Mouse (Mus musculus): Measurements from ENCODE around the gene Mrm3.
"Not testable (repeated sequence)": the region's sequence is repeated elsewhere in the genome, so short reads cannot be mapped to it uniquely, and the experiment has no call there.

Mrm3 gene

DNA sequence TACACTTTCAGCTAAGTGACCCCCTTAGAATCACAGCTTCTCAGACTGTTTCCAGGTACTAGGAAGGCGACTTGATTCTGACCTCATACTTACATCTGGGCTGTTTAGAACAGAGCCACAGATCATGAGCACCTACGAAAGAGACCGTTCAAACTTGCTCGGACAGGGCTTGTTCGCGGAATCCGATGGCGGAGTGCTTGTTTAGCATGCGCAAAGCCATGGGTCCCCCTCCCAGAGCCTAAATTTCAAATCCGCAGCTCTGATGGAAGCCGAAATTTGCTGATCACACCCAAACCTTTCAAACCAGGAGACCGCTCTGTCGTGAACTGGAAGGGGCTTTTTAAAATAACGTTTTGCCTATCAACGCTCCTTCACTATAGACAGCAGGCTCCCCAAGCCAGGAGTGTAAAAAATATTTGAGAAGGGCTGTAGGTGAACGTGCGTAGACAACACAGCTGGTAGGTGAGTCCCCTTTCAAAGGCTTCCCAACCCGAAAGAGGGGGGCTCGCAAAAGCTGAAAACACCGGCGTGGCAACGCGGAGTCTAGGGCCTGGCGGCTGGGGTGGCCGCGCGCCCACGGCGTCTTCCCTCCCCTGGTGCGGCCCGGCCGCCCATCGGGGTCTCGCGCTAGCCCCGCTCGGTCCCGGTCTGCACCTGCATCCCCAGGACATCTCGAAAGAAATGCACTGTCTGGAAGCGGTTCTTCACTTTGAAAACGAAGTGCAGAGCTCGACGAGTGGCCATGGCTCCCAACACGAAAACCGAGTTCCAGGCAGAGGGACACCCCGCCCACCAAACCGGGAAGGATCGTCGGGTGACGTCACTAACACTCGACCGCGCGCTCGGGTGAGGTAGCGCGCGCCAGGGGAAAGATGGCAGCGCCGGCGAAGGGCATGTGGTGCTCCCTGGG is at the start of gene Mrm3, which contains the start of gene Glod4:
Gene Mrm3 (plus strand): TSS at position 815 of the 910 bp plus-strand sequence.
Gene Glod4 (minus strand): TSS at position 825 of the 910 bp plus-strand sequence.
- DNase-seq (ENCODE audit: low read depth) = peak; percentile 87

DNA sequence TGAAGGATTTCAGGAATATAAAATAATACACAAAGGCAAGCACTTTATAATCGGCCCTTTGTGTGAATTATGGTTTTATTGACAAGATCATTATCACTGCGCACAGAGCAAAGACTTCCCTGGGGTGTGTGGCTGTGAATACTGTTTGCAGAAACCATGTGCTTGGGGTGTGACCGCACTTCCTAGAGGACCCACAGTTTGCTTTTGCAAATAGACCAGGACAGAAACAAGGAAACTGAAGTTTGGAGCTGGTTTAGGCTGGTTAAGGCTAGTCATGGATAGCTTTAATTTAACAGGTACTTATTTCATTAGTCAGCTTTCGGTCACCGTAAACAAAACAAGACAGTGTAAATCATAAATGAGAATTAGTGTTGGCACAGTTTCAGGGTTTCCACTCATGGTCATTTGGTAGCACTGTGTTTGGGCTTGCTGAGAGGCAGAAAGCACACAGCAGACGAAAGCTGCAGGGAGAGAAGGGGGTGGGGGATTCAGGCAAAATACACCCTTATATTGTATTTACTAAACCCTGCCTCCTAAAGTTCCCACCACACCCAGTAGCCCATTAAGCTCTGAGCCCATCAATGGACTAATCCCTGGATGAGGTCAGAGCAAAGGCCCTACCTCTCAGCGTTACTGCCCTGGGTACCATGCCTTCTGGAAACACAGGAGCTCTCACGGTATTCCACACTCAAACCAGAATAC is 47.1 kb upstream of the Mrm3 start:
- peak; percentile 43 for DNase-seq (ENCODE audit: low read depth)

DNA sequence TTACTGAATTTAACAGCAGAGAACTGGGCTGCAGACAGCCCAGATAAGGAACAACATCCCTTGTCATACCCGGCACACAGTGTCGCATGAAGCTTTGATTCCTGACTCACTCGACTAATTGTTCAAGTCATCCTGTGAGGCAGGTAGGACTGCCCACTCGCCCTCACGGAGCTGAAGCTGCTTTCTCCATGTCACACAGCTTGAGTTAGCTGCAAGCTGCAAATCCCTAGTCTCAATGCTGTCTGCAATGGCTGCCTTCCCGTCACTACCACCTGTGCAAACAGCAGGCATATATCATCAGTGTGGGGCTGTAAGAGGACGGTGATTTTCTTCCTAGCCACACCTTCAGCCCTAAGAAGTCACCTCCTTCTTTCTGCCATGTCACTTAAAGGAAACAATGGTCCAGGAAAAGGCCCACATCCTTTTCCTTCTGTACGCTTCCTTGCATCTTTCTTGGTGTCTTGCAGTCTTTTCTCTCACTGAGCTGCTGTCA is 46.5 kb upstream of the Mrm3 start:
- DNase-seq (ENCODE audit: low read depth) = no peak

DNA sequence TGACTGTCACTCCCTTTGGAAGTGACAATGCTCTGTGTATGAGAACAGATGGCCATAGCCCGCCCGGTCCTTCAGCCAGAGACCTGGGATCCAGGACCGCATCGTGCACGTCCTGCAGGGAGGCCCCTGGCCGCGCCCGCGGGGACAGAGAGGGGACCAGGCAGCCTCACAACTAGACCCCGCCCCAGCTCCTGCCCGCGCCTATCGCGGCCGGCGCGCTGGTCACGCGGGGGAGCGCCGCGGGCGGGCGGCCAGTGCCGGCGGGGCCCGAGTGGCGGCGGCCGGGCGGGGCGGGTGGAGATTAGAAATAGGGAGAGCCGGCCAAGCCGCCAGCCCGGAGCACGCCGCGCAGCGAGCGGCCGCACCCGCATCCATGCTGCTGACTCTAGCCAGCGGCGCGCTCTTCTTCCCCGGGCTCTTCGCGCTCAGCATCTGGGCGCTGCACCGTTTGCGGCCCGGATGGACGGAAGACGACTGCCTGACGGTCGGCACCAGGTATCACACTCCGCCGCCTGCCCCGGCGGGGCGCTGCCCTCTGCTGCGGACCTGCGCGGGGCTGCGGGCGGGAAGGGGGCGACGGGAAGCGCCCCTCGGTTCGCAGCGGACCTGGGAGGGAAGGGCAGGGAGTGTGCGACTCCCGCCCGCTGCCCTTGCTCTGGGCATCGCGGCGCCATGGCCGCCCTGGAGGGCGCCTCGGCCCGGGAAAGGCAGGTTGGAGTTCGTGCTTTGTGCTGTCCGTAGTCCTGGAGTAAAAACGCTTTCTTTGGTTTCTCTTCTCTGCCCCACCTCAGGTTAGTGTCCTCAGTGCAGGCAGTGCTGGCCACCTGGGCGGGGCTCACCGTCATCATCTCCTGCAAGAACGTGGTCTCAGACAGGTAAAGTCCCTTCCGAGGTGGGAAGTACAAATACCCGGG is 41.5 kb upstream of the Mrm3 start:
- peak; percentile 46 for DNase-seq (ENCODE audit: low read depth)

DNA sequence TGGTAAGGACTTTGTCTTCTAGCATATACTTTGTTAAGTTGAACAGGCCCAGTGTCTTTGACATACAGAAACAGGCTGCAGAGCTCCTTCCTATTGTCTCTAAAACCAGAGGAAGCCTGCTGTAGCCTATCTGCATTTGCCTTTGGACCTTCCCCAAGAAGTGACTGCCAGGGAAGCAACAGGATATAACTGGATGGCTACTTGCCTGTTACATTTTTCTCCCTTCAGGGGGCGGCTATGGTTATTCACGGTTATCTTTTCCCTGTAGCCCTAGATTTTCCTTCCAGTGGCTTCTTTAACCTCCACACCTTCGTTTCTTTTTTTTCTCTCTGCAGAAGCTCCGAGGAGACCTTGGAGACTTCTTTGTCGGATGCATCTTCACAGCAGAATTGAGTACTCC is 36.7 kb upstream of the Mrm3 start:
- DNase-seq (ENCODE audit: low read depth) = no peak

DNA sequence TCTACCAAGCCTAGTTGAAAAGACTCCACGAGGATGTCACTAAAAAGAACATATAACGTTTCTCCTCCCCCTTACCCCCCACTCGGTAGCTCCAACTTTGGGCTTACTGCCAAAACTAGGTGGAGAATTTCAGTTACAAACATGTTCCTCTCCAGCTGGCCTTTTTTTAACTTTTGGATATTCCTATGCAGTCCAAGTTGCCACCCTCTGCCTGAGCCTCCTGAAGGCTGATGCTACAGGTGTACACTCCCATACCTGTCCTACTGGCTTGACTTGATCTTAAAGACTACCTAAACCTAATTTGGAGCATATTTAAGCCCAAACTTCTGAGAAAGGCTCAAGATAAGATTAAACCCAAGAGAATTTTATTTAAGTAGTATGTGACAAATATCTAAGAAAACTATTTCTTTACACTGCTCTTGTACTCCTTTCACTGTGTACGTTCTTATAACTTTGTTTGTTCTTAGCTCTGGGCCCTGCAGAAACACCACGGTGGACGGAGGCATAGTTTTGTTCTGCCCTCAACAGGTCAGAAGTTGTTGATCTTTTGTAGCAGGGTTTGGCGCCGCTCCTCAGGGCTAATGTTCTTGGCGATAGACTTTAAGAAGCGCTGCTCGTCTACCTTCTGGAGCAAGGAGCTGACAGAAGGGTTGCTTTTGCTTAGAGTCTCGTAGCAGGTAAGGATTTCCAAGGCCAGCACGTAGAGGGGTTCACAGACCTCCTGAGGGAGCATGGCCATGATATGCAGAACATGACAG is 33.1 kb upstream of the Mrm3 start:
- no peak for DNase-seq (ENCODE audit: low read depth)

DNA sequence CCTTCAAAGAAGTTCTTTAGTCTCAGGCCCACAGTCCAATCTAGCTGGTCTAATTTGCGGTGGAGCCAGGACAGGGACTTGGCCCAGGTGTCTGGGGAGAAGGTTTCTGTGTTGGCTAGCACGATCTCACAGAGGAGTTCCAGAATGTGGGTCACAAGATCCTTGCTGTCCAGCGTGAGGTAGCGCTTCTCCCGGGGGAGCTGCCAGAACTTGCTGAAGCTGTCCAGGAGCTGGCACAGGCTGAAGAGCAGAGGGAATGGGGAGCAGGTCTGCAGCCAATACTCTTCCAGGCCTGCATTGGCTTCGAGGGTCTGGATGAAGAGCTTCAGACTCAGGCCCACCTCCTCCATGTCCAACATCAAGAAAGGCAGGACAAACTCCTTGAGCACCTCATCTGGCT is 31.9 kb upstream of the Mrm3 start:
- not testable (repeated sequence) for DNase-seq (ENCODE audit: low read depth)

DNA sequence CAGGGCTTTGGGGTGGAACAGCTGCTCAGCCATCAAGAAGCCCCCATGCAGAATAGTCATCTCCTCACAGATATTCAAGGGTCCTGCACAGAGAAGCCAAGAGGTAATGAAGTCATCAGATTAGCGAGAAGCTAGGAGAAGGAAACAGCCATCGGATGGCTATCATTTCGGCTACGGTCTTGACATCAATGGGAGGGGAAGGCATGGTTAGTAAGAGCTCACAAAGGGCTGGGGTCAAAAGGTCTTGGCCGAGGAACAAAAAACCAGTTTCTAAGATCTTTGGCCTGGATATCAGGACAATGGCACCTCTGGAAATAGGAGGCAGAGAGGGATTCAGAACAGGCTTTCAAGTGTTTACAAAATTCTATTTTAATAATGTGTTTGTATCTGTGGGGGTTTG is 29.7 kb upstream of the Mrm3 start:
- DNase-seq (ENCODE audit: low read depth) = no peak

DNA sequence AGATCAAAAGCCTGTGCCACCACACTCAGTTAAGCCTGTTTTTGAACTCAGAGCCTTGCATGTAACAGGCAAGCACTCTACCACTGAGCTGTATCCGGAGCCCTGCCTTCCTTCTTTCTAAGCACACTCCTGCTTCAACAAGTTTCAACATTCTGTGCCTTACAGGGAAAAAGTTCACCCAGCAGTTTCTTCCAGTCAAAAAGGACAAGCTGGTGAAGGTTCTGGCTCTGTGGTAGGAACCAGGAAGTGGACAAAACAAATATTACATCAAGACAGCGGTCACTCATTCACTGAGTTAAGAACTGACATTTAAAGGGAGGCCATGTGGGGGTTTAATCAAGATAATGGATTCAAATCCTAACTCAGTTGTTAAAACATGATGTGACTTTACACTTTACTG is 28.5 kb upstream of the Mrm3 start:
- peak; percentile 61 for DNase-seq (ENCODE audit: low read depth)

DNA sequence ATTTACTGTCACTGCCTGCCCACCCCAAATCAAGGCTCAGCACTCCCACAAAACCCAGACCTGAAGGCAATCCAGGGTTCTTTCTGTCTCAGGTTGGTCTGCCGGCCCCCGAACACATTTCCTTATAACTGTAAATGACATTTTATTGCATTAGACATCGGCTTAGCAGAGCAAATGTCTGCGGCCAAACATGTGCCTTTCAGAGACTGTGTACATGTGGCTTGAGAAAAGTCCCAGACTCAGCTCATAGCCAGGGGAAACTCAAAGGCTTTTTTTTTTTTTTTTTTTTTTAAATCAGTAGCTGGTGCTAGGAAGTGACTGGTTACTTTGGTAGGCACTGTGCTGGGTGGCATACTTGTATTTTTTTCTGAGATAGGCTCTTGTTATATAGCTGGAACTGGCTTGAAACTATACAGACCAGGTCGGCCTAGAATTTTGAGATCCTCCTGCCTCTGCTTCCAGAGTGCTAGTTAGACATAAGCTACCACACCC is 27.4 kb upstream of the Mrm3 start:
- DNase-seq (ENCODE audit: low read depth) = no peak

DNA sequence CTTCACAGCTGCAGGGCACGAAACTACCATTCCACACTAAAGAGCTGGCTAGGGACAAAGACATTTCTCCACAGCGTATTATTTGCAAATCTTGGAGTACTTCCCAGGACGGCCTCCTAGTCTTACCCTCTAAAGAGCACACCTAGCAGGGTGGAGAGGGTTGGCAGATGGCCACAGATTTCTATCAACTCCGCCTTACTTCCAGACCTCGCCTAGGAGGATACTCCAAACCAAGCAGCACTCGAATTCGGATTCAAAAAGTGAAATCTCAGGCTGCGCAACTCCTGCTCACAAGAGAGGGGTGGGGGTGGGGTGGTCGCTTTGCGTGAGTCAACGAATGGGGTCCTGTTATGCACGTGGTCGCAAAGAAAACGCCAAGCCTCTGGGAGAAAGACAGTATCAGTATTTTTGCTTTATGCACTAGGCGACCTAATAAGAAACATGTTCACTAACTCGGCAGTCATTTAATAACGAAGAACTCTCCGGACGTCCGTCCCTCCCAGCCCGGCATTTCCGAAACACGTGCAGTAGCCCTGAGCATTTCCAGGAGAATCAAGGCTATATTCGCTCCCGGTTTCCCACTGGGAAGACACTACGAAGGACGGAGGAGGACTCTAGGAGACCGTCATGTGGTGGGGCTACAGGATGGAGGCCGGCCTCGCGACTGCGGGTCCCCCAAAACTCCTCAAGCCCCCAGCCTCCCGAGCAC is 26.7 kb upstream of the Mrm3 start:
- DNase-seq (ENCODE audit: low read depth) = peak; percentile 57

DNA sequence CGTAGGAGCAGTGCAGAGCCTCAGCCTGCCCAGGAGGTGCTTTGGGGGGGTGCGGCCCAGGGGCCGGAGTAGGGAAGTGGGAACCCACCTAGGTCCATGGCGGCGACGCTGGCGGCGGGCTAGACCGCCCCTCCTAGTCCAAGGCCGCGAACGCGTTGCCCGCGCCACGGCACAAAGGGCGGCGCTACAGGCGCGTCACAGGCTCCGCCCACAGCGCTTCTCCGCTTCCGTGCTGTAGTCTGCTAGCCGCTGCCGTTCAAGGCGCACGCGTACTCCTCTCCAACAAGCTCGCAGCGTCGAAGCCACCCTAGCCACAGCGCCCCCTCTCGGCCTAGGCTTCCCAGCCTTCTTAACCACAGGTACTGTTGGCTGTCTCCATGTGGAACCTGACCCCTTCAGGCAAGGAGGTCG is 26.1 kb upstream of the Mrm3 start, which contains the start of the genes Dbil5 and Gemin4:
Gene Dbil5 (plus strand): TSS at position 219 of the 411 bp plus-strand sequence.
Gene Gemin4 (minus strand): TSS at position 275 of the 411 bp plus-strand sequence.
- DNase-seq (ENCODE audit: low read depth) = peak; percentile 98

DNA sequence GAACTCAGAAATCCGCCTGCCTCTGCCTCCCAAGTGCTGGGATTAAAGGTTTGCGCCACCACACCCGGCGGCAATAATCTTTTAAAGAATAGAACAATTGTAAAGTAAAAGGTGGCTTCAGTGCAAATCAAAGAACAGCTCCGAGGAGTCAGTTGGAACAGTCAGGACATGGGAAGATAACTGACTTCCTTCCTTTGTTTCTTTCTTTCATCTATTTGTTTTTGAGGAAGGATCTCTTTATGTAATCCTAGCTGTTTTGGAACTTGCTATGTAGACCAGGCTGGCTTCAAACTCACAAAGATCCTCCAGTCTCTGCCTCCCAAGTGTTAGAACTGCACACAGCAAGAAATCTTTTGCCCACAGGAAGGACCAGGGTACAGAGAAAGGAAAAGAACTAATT is 18.9 kb upstream of the Mrm3 start:
- no peak for DNase-seq (ENCODE audit: low read depth)

DNA sequence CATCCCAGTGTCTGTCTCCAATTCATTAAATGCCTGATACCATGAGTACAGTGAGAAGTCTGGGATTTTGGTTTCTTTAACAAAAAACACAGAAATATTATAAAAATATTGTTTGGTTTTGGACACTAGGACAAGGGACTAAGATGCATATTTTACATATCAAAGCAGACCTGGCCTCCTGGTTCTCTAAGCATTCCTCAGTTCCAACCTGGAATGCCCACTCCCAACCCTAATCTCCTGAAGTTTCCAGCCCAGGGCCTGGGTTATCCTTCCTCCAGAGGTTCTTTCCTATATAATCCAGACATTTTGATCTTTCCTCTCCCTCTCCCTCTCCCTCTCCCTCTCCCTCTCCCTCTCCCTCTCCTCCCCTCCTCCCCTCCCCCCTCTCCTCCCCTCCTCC is 18.5 kb upstream of the Mrm3 start:
- DNase-seq (ENCODE audit: low read depth) = no peak

DNA sequence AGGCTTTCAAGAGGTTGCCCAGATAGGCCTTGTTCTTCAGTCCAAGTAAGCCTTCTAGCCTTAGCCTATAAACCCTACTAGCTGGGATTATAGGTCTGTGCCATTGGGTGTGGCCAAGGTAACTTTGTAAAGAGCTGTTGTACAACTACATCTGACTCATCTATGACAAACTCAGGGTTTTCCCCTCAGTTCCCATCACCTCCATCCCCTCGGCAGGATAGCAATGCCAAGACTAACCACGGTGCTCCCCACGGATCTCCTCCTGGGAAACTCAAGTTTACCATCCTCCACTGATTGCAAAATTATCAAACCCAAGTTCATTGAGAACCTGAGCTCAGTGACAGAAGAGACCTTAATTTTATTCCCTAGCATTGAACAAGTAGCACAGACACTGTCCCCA is 7.4 kb upstream of the Mrm3 start:
- no peak for DNase-seq (ENCODE audit: low read depth)

DNA sequence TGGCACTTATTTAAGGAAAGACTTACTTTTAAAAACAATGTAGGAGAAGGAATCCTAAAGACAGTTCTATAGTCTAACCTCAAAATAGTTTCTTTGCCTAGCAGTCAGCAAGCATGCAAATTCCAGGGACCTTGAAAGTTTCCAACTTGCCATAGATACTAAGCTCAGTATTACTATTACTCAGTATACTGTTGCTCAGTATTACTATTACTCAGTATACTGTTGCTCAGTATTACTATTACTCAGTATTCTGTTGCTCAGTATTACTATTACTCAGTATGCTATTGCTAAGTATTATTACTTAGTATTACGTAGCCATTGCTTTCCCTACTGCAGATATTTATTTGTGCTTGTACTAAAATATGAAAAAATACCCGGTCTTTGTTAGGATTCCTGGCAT is 3.8 kb upstream of the Mrm3 start:
- DNase-seq (ENCODE audit: low read depth) = no peak

DNA sequence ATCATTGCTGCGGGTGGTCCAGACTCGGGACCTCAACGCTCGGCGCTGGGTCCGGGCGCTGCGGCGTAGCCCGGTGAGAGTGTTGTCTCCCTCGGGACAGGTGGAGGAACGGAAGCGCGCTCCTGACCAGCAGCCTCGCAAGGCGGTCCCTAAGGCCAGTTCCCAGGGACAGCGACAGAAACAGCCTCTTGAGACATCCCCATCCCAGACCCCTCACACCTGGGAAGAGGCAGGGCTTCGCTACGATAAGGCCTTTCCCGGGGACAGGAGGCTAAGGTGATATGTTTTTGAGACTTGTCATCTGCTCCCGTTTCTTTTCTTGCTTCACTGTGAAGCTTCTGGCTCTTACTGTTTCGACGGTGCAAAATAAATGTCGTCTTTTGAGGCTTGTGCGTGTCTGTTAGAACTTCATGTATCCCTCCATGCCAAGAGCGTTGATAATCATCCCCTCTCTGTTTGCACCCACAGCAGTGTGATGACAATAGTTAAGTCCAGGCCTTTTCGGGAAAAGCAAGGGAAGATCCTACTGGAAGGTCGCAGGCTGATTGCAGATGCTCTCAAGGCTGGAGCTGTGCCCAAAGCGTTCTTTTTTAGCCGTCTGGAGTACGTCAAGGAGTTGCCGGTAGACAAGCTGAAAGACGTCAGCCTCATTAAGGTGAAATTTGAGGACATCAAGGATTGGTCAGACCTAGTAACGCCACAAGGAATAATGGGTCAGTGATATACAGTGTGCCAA is 464 bp downstream of the Mrm3 start:
- no peak for DNase-seq (ENCODE audit: low read depth)

DNA sequence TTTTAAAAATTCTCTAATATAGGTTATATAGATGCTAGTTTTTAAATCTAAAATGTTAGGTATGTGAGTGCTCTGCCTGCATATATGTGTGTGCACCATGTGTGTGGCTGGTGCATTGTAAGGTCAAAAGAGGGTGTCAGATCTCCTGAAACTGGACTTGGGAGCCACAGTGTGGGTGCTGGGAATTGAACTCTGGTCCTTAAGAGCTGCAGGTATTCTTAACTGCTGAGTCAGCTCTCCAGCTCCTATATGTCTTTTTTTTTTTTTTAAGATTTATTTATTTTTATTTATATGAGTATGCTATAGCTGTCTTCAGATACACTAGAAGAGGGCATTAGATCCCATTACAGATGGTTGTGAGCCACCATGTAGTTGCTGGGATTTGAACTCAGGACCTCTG is 2.9 kb downstream of the Mrm3 start:
- no peak for DNase-seq (ENCODE audit: low read depth)

DNA sequence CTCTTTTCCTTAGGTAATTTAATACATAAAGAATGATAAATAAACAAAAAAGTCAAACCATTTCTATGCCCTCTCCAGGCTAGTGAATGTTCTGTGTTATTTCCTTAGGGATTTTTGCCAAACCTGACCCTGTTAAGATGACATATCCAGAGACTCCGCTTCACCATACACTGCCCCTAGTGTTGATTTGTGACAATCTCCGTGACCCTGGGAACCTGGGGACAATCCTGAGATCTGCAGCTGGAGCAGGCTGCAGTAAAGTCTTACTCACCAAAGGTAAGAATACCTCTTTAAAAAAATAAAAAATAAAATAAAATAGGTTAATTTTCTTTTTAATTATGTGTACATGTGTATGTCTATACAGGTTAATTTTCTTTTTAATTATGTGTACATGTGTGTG is 3.7 kb downstream of the Mrm3 start:
- DNase-seq (ENCODE audit: low read depth) = no peak

DNA sequence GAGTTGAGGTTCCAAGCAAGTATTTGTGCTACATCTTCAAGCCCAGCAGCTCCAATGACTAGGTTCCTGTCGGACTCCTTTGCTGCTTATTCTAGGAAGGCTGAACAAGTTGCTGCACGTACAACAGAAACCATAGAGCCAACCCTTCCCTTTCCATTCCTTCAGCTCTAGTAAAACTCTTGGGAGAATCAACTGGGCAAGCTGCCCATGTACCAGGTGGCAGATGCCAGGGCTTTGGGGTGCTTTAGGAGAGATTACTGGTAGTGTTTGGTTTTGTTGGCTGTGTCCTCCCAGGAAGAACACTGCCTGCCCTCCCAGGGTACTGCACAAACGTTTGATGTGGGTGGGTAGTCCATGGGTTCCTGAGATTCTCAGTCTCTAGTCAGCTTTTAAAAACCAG is 8.5 kb downstream of the Mrm3 start:
- no peak for DNase-seq (ENCODE audit: low read depth)

All from 416B (cell line).